Mouse (Mus musculus): ENCODE measurements at regions not wholly inside any gene's neighbourhood (a gene's known extent, or its start where the extent isn't known, plus 50 kb on each side); places are given as distances from the start of the nearest gene placed in this dataset.

DNA sequence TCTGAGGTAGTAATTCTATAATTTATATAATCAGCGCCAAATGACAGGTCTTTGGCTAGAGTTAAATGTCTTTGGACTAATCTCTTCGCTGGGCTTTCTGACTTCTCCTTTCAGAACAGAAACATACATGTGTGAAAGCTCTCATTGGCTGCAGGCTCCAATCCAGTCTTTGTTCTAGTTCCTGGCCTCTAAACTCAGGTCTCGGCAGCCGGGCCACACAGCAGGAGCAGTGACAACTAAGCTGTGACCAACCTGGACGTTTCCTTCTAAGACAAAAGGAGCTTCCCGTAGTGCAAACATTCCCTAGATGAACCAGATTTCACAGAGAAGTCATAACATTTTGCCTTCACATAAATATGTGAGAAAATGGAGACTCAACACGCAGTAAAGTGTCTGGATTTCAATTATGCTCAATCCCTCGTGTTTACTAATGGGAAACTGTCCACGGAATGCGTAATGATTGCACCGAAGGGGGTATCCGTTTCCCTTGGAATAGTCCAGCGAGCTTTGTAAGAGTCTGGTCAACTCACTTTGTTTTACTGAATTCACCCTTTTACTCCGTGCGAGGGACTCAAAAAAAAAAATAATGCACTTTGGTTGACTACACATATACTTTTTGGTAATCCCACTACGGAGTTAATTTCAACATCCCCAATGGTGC lies 216.4 kb downstream of the Mreg start:
- TF ChIP-seq CTCF (IDR thresholded peaks at IDR 0.05) = no peak
- TF ChIP-seq POLR2A (IDR thresholded peaks at IDR 0.05; ENCODE audit: insufficient read depth, low read depth, low read length) = no peak
